Mouse (Mus musculus) neutrophil, adult 5-6 weeks (primary cell): Measurements from ENCODE around the gene Blmh. TPM values are rescaled to one million over a fixed set of nuclear protein-coding genes. Genes with fewer than 3 reads are reported as not detected.

Experiments
- ATAC-seq: fragments of 151-379, 151-347 bp; 2 replicates; pipeline ENCODE4 v1.8.0; 2017; ENCODE audit warnings: mild to moderate bottlenecking, moderate TSS enrichment; ENCODE audit not compliant: insufficient number of reproducible peaks, poor library complexity, low FRiP score, severe bottlenecking; ENCODE audit errors: extremely low read depth
- total RNA-seq: library from RNA; stranded (forward); fragments of 200-1000 nt; gene quantifications from 2 replicates; pipeline ENCODE4 v1.2.3, GENCODE M21; 2017

Blmh gene
- 61.8 and 71.1 TPM in 2 replicates for total RNA-seq

GRCm38 (mm10) chr11:76924759-76925236 lies at the start of gene Blmh:
Blmh (plus strand) TSS chr11:76924809.
- no peak for ATAC-seq

GRCm38 (mm10) chr11:76879816-76880215 lies 44.8 kb upstream of the Blmh start:
- peak; percentile 27; the same call in 1 of the 2 replicates for ATAC-seq

- peak; percentile 32; the same call in 1 of the 2 replicates for ATAC-seq
Measured at GRCm38 (mm10) chr11:76884451-76884850, 40.2 kb upstream of the Blmh start.

- ATAC-seq, result peak; percentile 14; the same call in 1 of the 2 replicates
Measured at GRCm38 (mm10) chr11:76889339-76890164, 35.1 kb upstream of the Blmh start.

- no peak for ATAC-seq
Measured at GRCm38 (mm10) chr11:76891171-76891570, 33.4 kb upstream of the Blmh start.

- ATAC-seq, result no peak
Measured at GRCm38 (mm10) chr11:76891738-76892349, 32.8 kb upstream of the Blmh start.

- ATAC-seq, result no peak
Measured at GRCm38 (mm10) chr11:76892972-76893371, 31.6 kb upstream of the Blmh start.

- no peak for ATAC-seq
Measured at GRCm38 (mm10) chr11:76893570-76893969, 31.0 kb upstream of the Blmh start.

- ATAC-seq, result peak; percentile 68; the same call in 1 of the 2 replicates
Measured at GRCm38 (mm10) chr11:76894240-76894639, 30.4 kb upstream of the Blmh start.

- ATAC-seq, result no peak
Measured at GRCm38 (mm10) chr11:76896360-76896759, 28.2 kb upstream of the Blmh start.

GRCm38 (mm10) chr11:76897126-76897525 lies 27.5 kb upstream of the Blmh start:
- ATAC-seq, result no peak

- ATAC-seq, result no peak
Measured at GRCm38 (mm10) chr11:76897871-76898270, 26.7 kb upstream of the Blmh start.

GRCm38 (mm10) chr11:76898751-76899150 lies 25.9 kb upstream of the Blmh start:
- ATAC-seq, result no peak

GRCm38 (mm10) chr11:76899758-76900738 lies 24.6 kb upstream of the Blmh start:
- no peak for ATAC-seq

GRCm38 (mm10) chr11:76901579-76902361 lies 22.8 kb upstream of the Blmh start, which contains the start of gene Tmigd1:
Tmigd1 (plus strand) TSS chr11:76902159.
- no peak for ATAC-seq

GRCm38 (mm10) chr11:76904340-76904739 lies 20.3 kb upstream of the Blmh start:
- ATAC-seq, result no peak

GRCm38 (mm10) chr11:76908651-76909050 lies 16.0 kb upstream of the Blmh start:
- ATAC-seq, result no peak
